Mouse (Mus musculus): ENCODE results near the gene Rfx3. TPM values are rescaled to one million over a fixed set of nuclear protein-coding genes. Genes with fewer than 3 reads are reported as not detected.

The Rfx3 gene
- total and polyA plus RNA-seq, 3 experiments: 0.76 to 1.4 (median 1.2) TPM

DNA sequence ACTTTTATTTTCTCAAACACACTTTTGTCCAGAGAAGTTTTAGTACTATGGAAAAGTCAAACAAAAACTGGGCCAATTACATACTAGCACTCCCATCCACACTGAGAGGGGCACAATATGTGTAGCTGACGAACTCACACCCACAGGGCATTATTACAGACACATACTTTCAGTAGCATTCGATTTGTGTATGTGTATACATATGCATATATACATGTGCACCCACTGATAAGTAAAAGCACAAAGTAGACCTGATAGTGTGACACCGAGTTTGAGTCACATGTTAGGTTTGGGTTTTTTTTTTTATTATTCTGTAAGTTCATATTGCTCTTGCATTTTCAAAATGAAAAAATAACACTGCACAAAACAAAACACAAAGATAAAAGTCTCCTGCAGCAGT lies 140.2 kb downstream of the Rfx3 start:
- dilution Hi-C loops (cut with MboI; ENCODE audit: extremely low pct_ligation_motif_present, extremely low pct_unique_long_range_greater_than_20kb, low sequenced_read_pairs): no loop called here
- H3K4me2 ChIP-seq (ENCODE audit: insufficient read depth, low read depth, poor library complexity, severe bottlenecking): no peak overlapping the region
- TF ChIP-seq CHD1 (IDR thresholded peaks at IDR 0.05; ENCODE audit: low read depth, low read length) (no peak), ELF1 (IDR thresholded peaks at IDR 0.05; ENCODE audit: low read depth, low read length) (no peak), MEF2A (IDR thresholded peaks at IDR 0.05; ENCODE audit: borderline replicate concordance, low read depth, low read length) (no peak), MAFK (IDR thresholded peaks at IDR 0.05; ENCODE audit: insufficient replicate concordance, low read length) (no peak), USF2 (conservative IDR thresholded peaks at IDR 0.05; ENCODE audit: low read depth, low read length) (no peak), EP300 (IDR thresholded peaks at IDR 0.05; ENCODE audit: low read length) (no peak), JUND (conservative IDR thresholded peaks at IDR 0.05; ENCODE audit: low read depth, low read length) (no peak)

DNA sequence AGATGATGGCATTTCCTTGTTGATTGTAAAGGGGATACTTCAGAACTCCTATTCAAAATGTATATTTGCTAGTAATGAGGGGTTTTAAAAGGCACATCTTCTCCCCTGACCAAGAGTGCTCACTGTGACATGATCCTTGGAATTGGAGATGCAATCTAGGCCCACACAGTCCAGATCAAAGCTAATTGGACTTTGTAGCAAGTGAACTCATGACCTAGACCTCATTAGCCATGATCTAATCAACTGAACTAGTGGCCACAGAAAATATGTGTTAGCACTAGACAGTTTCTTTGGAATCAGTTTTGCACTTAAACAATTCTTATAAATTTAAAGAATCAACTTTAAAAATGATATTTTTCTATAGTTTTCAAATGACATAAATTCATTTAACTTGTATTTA lies 151.3 kb downstream of the Rfx3 start:
- no peak for DNase-seq (ENCODE audit: extremely low read depth)
- H3K79me2 ChIP-seq (replicated peaks; ENCODE audit: control insufficient read depth, extremely low read depth, insufficient read depth, poor library complexity, severe bottlenecking): no peaks in the 10 kb centered on the region
- in situ Hi-C loops (cut with MboI; ENCODE audit: low pct_ligation_motif_present, low pct_unique_long_range_greater_than_20kb, low sequenced_read_pairs) (no loop called here), dilution Hi-C loops (cut with MboI; ENCODE audit: extremely low pct_ligation_motif_present, extremely low pct_unique_long_range_greater_than_20kb, low sequenced_read_pairs) (no loop called here)
- no peak overlapping the region for H3K4me3 ChIP-seq (replicated peaks in 1 of 3; ENCODE audit: low read depth in 2 of 3, low read length in 2 of 3, poor library complexity in 1 of 3)
- H3K9ac ChIP-seq (ENCODE audit: insufficient read depth, low read depth): no peak overlapping the region
- H3K9me3 ChIP-seq (replicated peaks; ENCODE audit: low read length): no peaks in the 10 kb centered on the region
- H3K4me1 ChIP-seq (ENCODE audit: control insufficient read depth in 1 of 2, insufficient read depth in 2 of 2): no peaks in the 10 kb centered on the region
- no peak overlapping the region for H3K4me2 ChIP-seq (ENCODE audit: insufficient read depth, low read depth, poor library complexity, severe bottlenecking)
- TF ChIP-seq UBTF (IDR thresholded peaks at IDR 0.05; ENCODE audit: low read depth, low read length) (no peak), TBP (conservative IDR thresholded peaks at IDR 0.05; ENCODE audit: low read depth, low read length) (no peak), EP300 (IDR thresholded peaks at IDR 0.05; ENCODE audit: low read length) (no peak), USF2 (conservative IDR thresholded peaks at IDR 0.05; ENCODE audit: low read depth, low read length) (no peak), ZNF384 (IDR thresholded peaks at IDR 0.05; ENCODE audit: low read depth, low read length) (no peak), ETS1 (conservative IDR thresholded peaks at IDR 0.05; ENCODE audit: low read depth, low read length) (no peak), NELFE (IDR thresholded peaks at IDR 0.05; ENCODE audit: low read depth, low read length) (no peak), CHD2 (IDR thresholded peaks at IDR 0.05; ENCODE audit: low read length) (no peak), POLR2AphosphoS2 (IDR thresholded peaks at IDR 0.05; ENCODE audit: low read depth, low read length) (no peak)
- no peak overlapping the region for H3K27ac ChIP-seq (ENCODE audit: insufficient read depth, low read depth)
- H3K36me3 ChIP-seq (replicated peaks in 1 of 2; ENCODE audit: control insufficient read depth in 1 of 2, insufficient read depth in 1 of 2, low read length in 1 of 2): no peaks in the 10 kb centered on the region
- no peaks in the 10 kb centered on the region for H3K27me3 ChIP-seq (replicated peaks)

More for the DNA sequence above, 140.2 kb downstream of the Rfx3 start:
- Histone ChIP-seq H3K4me3 (replicated peaks in 1 of 3; ENCODE audit: low read depth in 2 of 3, low read length in 2 of 3, poor library complexity in 1 of 3) (no peak overlapping the region), H3K4me1 (ENCODE audit: control insufficient read depth in 1 of 2, insufficient read depth in 2 of 2) (peaks cover 0 to 6% of the 10 kb centered on the region in 2 experiments; a peak in 1 of 4 replicates), H3K27ac (ENCODE audit: insufficient read depth, low read depth) (no peak overlapping the region), H3K9ac (ENCODE audit: insufficient read depth, low read depth) (no peak overlapping the region), H3K36me3 (replicated peaks in 1 of 2; ENCODE audit: control insufficient read depth in 1 of 2, insufficient read depth in 1 of 2, low read length in 1 of 2) (no peaks in the 10 kb centered on the region), H3K27me3 (replicated peaks) (no peaks in the 10 kb centered on the region), H3K79me2 (replicated peaks; ENCODE audit: control insufficient read depth, extremely low read depth, insufficient read depth, poor library complexity, severe bottlenecking) (no peaks in the 10 kb centered on the region), H3K9me3 (replicated peaks; ENCODE audit: low read length) (no peaks in the 10 kb centered on the region)
- no peak for DNase-seq (ENCODE audit: extremely low read depth)
- in situ Hi-C loops (cut with MboI; ENCODE audit: low pct_ligation_motif_present, low pct_unique_long_range_greater_than_20kb, low sequenced_read_pairs): no loop called here

DNA sequence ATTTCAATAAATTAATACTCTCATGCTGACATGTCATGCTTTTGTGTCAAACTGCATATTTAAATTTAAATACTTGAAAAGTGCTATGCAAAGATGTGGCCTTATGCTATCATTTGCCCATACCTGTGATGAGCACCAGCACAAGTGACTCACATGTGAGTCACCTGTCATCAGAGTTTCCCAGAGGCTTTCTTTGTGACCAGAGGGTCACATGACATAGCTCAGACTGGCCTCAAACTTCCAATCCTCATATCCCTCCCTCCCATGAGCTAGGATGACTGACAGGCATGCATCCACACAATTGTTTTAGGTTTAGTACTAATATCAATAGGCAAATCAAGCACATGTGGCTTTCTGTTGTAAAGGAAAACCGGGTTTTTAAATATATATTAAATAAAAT lies 162.0 kb downstream of the Rfx3 start:
- peaks cover 0 to 4% of the 10 kb centered on the region in 2 experiments for H3K36me3 ChIP-seq (replicated peaks in 1 of 2; ENCODE audit: control insufficient read depth in 1 of 2, insufficient read depth in 1 of 2, low read length in 1 of 2)
- dilution Hi-C loops (cut with MboI; ENCODE audit: extremely low pct_ligation_motif_present, extremely low pct_unique_long_range_greater_than_20kb, low sequenced_read_pairs) (no loop called here), in situ Hi-C loops (cut with MboI; ENCODE audit: low pct_ligation_motif_present, low pct_unique_long_range_greater_than_20kb, low sequenced_read_pairs) (no loop called here)
- no peak overlapping the region for H3K27ac ChIP-seq (ENCODE audit: insufficient read depth, low read depth)
- TF ChIP-seq SMC3 (IDR thresholded peaks at IDR 0.05; ENCODE audit: low read depth, low read length) (no peak), RAD21 (IDR thresholded peaks at IDR 0.05; ENCODE audit: low read depth, low read length) (no peak), JUN (IDR thresholded peaks at IDR 0.05; ENCODE audit: insufficient read depth, low read depth, low read length) (no peak), UBTF (IDR thresholded peaks at IDR 0.05; ENCODE audit: low read depth, low read length) (no peak), BHLHE40 (IDR thresholded peaks at IDR 0.05; ENCODE audit: low read depth, low read length) (peak; percentile 28; the same call in 1 of the 2 replicates), SIN3A (IDR thresholded peaks at IDR 0.05; ENCODE audit: low read length) (no peak)
- H3K4me1 ChIP-seq (ENCODE audit: control insufficient read depth in 1 of 2, insufficient read depth in 2 of 2): no peaks in the 10 kb centered on the region
- H3K79me2 ChIP-seq (replicated peaks; ENCODE audit: control insufficient read depth, extremely low read depth, insufficient read depth, poor library complexity, severe bottlenecking): no peaks in the 10 kb centered on the region
- peak; percentile 1 for DNase-seq (ENCODE audit: extremely low read depth)
- H3K9ac ChIP-seq (ENCODE audit: insufficient read depth, low read depth): no peak overlapping the region
- no peak overlapping the region for H3K4me3 ChIP-seq (replicated peaks in 1 of 3; ENCODE audit: low read depth in 2 of 3, low read length in 2 of 3, poor library complexity in 1 of 3)
- no peaks in the 10 kb centered on the region for H3K9me3 ChIP-seq (replicated peaks; ENCODE audit: low read length)
- no peaks in the 10 kb centered on the region for H3K27me3 ChIP-seq (replicated peaks)
- no peak overlapping the region for H3K4me2 ChIP-seq (ENCODE audit: insufficient read depth, low read depth, poor library complexity, severe bottlenecking)

All from CH12.LX (cell line).